Mouse (Mus musculus) Patski (cell line): Measurements from ENCODE around the gene Higd1c. TPM values are rescaled to one million over a fixed set of nuclear protein-coding genes. Genes with fewer than 3 reads are reported as not detected.
"Not testable (repeated sequence)": the region's sequence is repeated elsewhere in the genome, so short reads cannot be mapped to it uniquely, and the experiment has no call there.

ENCODE experiments used
- ATAC-seq: fragments of 100-300 bp; one replicate; pipeline ENCODE4 v1.8.0; 2021
- CTCF ChIA-PET: fragments of 350-600 bp; sonication (Branson Sonifier 250); formaldehyde crosslinking; loops from one replicate; lab custom pipeline; 2022; ENCODE audit warnings: inconsistent platforms; lab: Charles Lee
- POLR2A ChIA-PET: fragments of 350-600 bp; sonication (Branson Sonifier 250); formaldehyde crosslinking; loops from one replicate; lab custom pipeline; 2022; ENCODE audit warnings: antibody characterized with exemption, inconsistent platforms; lab: Charles Lee
- DNase-seq: peaks from one replicate; pipeline ENCODE4 v3.0.0-alpha.2; 2011; ENCODE audit warnings: low read depth, low spot score
- H3K27me3 ChIP-seq: fragments of 371-371 bp; one replicate; pipeline ENCODE4 v1.5.1; 2021
- CTCF ChIP-seq: fragments of 100-300 bp; IDR thresholded peaks from one replicate; pipeline ENCODE4 v1.5.1; 2021
- in situ Hi-C: fragments of 300-500 bp; cut with MboI; formaldehyde crosslinking; loops from 3 replicates; pipeline ENCODE4 v1.11.1; 2018; ENCODE audit warnings: low pct_unique_long_range_greater_than_20kb, mixed read lengths
- polyA plus RNA-seq: library from polyadenylated mRNA; unstranded; gene quantifications from one replicate; pipeline ENCODE4 v1.2.3, GENCODE M21; 2021

Higd1c gene
- polyA plus RNA-seq, 1 experiment from 2014 or later = not detected

- no peak for TF ChIP-seq CTCF
- H3K27me3 ChIP-seq = no peaks in the 10 kb centered on the region
- CTCF ChIA-PET = no interaction called here
- POLR2A ChIA-PET = interaction anchor here (1.5 kb wide), 1 partner anchor 17 kb away, joined by 4 read pairs; no protein-coding TSS in a partner anchor
- DNase-seq (no peak), ATAC-seq (no peak)
- in situ Hi-C loops = no loop called here
These were observed 55.0 kb downstream of the Higd1c start for GRCm38 (mm10) chr15:100419311-100419710.

- no peak for DNase-seq
- POLR2A ChIA-PET = interaction anchor here (1.5 kb wide), 1 partner anchor 18 kb away, joined by 4 read pairs; no protein-coding TSS in a partner anchor
These were observed 55.8 kb downstream of the Higd1c start for GRCm38 (mm10) chr15:100419901-100420745.

GRCm38 (mm10) chr15:100421059-100421757 is 56.9 kb downstream of the Higd1c start:
- in situ Hi-C loops = no loop called here
- ATAC-seq = peak; percentile 49
- TF ChIP-seq CTCF = no peak
- no peak for DNase-seq
- ChIA-PET POLR2A (no interaction called here), CTCF (interaction anchor here (0.7 to 1.8 kb wide), 7 partner anchors 9 to 100 kb away, joined by 3 to 4 read pairs (median 3); no protein-coding TSS in a partner anchor)
- no peaks in the 10 kb centered on the region for H3K27me3 ChIP-seq

More at GRCm38 (mm10) chr15:100419901-100420745, 55.8 kb downstream of the Higd1c start:
- no peak for TF ChIP-seq CTCF
- in situ Hi-C loops = no loop called here
- CTCF ChIA-PET = interaction anchor here (1.0 kb wide), 1 partner anchor 29 kb away, joined by 3 read pairs; no protein-coding TSS in a partner anchor
- ATAC-seq = no peak
- H3K27me3 ChIP-seq = no peaks in the 10 kb centered on the region

- H3K27me3 ChIP-seq, in situ Hi-C loops, DNase-seq, ATAC-seq, POLR2A ChIA-PET: not testable (repeated sequence)
- CTCF ChIA-PET = interaction anchor here (0.7 to 1.8 kb wide), 6 partner anchors 10 to 101 kb away, joined by 3 to 4 read pairs (median 3); no protein-coding TSS in a partner anchor
These were observed 57.4 kb downstream of the Higd1c start, which contains the start of gene Gm5475 for GRCm38 (mm10) chr15:100421758-100422197. Gm5475 (plus strand) TSS chr15:100422147.

GRCm38 (mm10) chr15:100422476-100422875 is 58.1 kb downstream of the Higd1c start:
- no peaks in the 10 kb centered on the region for H3K27me3 ChIP-seq
- TF ChIP-seq CTCF = no peak
- CTCF ChIA-PET = interaction anchor here (1.4 to 1.8 kb wide), 2 partner anchors 14 to 35 kb away, joined by 3 to 4 read pairs; no protein-coding TSS in a partner anchor
- in situ Hi-C loops = no loop called here
- DNase-seq (no peak), ATAC-seq (peak; percentile 13)
- POLR2A ChIA-PET = no interaction called here

GRCm38 (mm10) chr15:100422899-100423860 is 58.8 kb downstream of the Higd1c start:
- in situ Hi-C loops = no loop called here
- TF ChIP-seq CTCF = no peak
- H3K27me3 ChIP-seq = no peaks in the 10 kb centered on the region
- POLR2A ChIA-PET = interaction anchor here (0.6 to 1.1 kb wide), 4 partner anchors 9 to 450 kb away, joined by 3 to 5 read pairs (median 4); no protein-coding TSS in a partner anchor
- DNase-seq (no peak), ATAC-seq (peak; percentile 88)
- CTCF ChIA-PET = interaction anchor here (1.4 to 1.8 kb wide), 2 partner anchors 14 to 20 kb away, joined by 3 to 4 read pairs; no protein-coding TSS in a partner anchor

- ChIA-PET CTCF (interaction anchor here (1.1 to 1.4 kb wide), 2 partner anchors 20 to 21 kb away, joined by 3 read pairs; no protein-coding TSS in a partner anchor), POLR2A (interaction anchor here (0.6 to 1.1 kb wide), 3 partner anchors 33 to 450 kb away, joined by 3 to 5 read pairs (median 3); no protein-coding TSS in a partner anchor)
- in situ Hi-C loops = no loop called here
- no peaks in the 10 kb centered on the region for H3K27me3 ChIP-seq
- DNase-seq = no peak
- no peak for ATAC-seq
- TF ChIP-seq CTCF = no peak
These were observed 59.6 kb downstream of the Higd1c start for GRCm38 (mm10) chr15:100423916-100424315.

GRCm38 (mm10) chr15:100424396-100425122 is 60.2 kb downstream of the Higd1c start, which contains the start of gene Slc11a2:
Slc11a2 (minus strand) TSS chr15:100425072.
- DNase-seq (no peak), ATAC-seq (no peak)
- H3K27me3 ChIP-seq = no peaks in the 10 kb centered on the region
- no peak for TF ChIP-seq CTCF
- ChIA-PET POLR2A (no interaction called here), CTCF (interaction anchor here (1.1 to 1.4 kb wide), 2 partner anchors 19 to 20 kb away, joined by 3 read pairs; no protein-coding TSS in a partner anchor)
- in situ Hi-C loops = no loop called here
